Mouse (Mus musculus) midbrain, postnatal 0 days (tissue): ENCODE measurements at regions not wholly inside any gene's neighbourhood (a gene's known extent, or its start where the extent isn't known, plus 50 kb on each side); places are given as distances from the start of the nearest gene placed in this dataset.
"Not testable (repeated sequence)": the region's sequence is repeated elsewhere in the genome, so short reads cannot be mapped to it uniquely, and the experiment has no call there.

ENCODE experiments used
- ATAC-seq: fragments of 200-750 bp; cut with Nextera tagmentation; 2 replicates; pipeline ENCODE4 v1.8.0; 2017; ENCODE audit warnings: moderate number of reproducible peaks, mild to moderate bottlenecking, moderate TSS enrichment, moderate library complexity; ENCODE audit not compliant: low FRiP score
- DNase-seq: peaks from one replicate; pipeline ENCODE4 v3.0.0-alpha.2; 2015; ENCODE audit warnings: low spot score
- H3K27ac ChIP-seq: fragments of 300-500 bp; sonication (generic); 2 replicates; pipeline ENCODE4 v1.5.1; 2014; ENCODE audit warnings: low read depth, mild to moderate bottlenecking, low read length, mixed read lengths
- H3K27me3 ChIP-seq: fragments of 300-500 bp; sonication (generic); 2 replicates; pipeline ENCODE4 v1.6.1; 2014; ENCODE audit warnings: low read length, control low read depth, mixed read lengths; ENCODE audit not compliant: insufficient read depth
- H3K36me3 ChIP-seq: fragments of 300-500 bp; sonication (generic); 2 replicates; pipeline ENCODE4 v1.6.1; 2014; ENCODE audit warnings: low read length, control low read depth, mixed read lengths; ENCODE audit not compliant: insufficient read depth
- H3K4me1 ChIP-seq: fragments of 300-500 bp; sonication (generic); 2 replicates; pipeline ENCODE4 v1.6.1; 2014; ENCODE audit warnings: mild to moderate bottlenecking, control low read depth, antibody characterized with exemption, low read length, mixed read lengths; ENCODE audit not compliant: insufficient read depth
- H3K4me2 ChIP-seq: fragments of 300-500 bp; sonication (generic); 2 replicates; pipeline ENCODE4 v1.6.1; 2014; ENCODE audit warnings: low read depth, mild to moderate bottlenecking, low read length, mixed read lengths; ENCODE audit not compliant: poor library complexity, severe bottlenecking
- H3K4me3 ChIP-seq: fragments of 300-500 bp; sonication (generic); 2 replicates; pipeline ENCODE4 v1.5.1; 2014; ENCODE audit warnings: low read depth, mild to moderate bottlenecking, low read length, moderate library complexity
- H3K9ac ChIP-seq: fragments of 300-500 bp; sonication (generic); replicated peaks from 2 replicates; pipeline ENCODE4 v1.6.1; 2014; ENCODE audit warnings: mild to moderate bottlenecking, low read length, moderate library complexity, mixed read lengths; ENCODE audit not compliant: poor library complexity, severe bottlenecking
- H3K9me3 ChIP-seq: fragments of 300-500 bp; sonication (generic); 2 replicates; pipeline ENCODE4 v1.6.1; 2016; ENCODE audit warnings: low read length, control low read depth
- CTCF ChIP-seq: IDR thresholded peaks from 2 replicates; pipeline ENCODE4 v1.5.1; 2016; ENCODE audit warnings: antibody characterized with exemption, mild to moderate bottlenecking
- WGBS: fragments of 180-500 bp; shearing (Covaris S2); extraction: QIAGEN DNeasy Blood & Tissue Kit; methylation state at CpG from one replicate; pipeline ENCODE4 v1.1.7; 2014; 5-methylcytosine and 5-hydroxymethylcytosine counted together

DNA sequence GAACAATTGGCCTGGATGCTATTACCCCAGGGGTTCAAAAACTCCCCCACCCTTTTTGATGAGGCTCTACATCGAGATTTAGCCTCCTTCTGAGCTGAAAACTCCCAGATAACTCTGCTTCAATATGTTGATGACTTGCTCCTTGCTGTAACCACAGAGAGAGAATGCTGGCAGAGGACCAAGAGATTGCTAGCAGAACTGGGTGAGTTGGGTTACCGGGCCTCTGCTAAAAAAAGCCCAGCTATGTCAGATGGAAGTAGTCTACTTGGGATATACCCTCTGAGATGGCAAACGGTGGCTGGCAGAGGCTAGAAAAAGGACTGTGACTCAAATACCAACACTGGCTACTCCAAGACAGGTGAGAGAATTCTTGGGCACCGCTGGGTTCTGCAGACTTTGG, 63.9 kb upstream of the Gm906 start:
- H3K36me3 ChIP-seq, DNase-seq, H3K27ac ChIP-seq, H3K9ac ChIP-seq, H3K27me3 ChIP-seq, ATAC-seq, H3K4me2 ChIP-seq, H3K4me1 ChIP-seq, H3K9me3 ChIP-seq, H3K4me3 ChIP-seq: not testable (repeated sequence)
- 68% methylated on average over 4 of the region's 4 CpGs for WGBS

DNA sequence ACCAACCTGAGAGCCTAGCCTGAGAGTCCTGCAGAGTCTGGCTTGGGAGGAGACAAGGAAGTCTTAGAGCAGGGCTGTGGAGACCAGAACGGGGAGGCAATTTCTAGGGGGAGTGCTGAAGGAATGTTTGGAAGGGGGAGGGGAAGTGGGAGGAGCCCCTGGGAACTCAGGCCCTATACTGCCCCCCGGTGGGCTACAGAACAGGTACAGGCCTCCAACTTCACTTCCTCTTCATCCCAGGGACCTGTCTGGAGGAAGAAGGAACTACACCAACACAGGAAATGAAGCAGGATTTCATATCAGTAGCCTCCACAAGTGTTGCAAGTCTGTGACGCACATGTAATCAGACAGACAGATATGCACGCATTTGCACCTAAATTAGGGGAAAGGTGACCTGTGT, 72.4 kb upstream of the Gm906 start:
- no peak for TF ChIP-seq CTCF
- H3K27ac ChIP-seq: no peak overlapping the region
- no peaks in the 10 kb centered on the region for H3K9me3 ChIP-seq
- H3K4me2 ChIP-seq: no peak overlapping the region
- H3K4me3 ChIP-seq: no peak overlapping the region
- ATAC-seq: no peak
- no peaks in the 10 kb centered on the region for H3K36me3 ChIP-seq
- 60% methylated on average over 4 of the region's 4 CpGs for WGBS
- peak; percentile 3 for DNase-seq
- no peaks in the 10 kb centered on the region for H3K4me1 ChIP-seq
- no peaks in the 10 kb centered on the region for H3K27me3 ChIP-seq
- no peak overlapping the region for H3K9ac ChIP-seq

DNA sequence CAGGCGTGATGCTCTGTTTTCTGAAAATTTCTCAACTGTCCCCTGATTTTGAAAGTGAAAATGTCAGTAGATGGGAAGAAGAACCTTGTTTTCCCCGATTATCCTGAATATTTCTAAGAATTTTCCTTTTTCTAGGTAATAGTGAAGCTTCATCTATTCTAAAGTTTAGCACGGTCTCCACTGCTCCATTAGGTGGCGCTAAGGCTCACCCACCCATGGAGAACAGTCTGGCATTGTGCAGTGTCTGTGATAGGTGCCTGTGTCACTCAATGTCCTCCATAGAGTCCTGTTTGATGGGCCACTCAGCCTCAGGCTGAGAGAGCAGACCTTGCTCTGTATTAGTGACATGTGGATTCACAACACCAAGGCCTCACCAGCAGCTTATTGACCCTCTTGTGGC, 78.5 kb upstream of the Gm906 start:
- no peaks in the 10 kb centered on the region for H3K27me3 ChIP-seq
- H3K27ac ChIP-seq: no peak overlapping the region
- no peak overlapping the region for H3K9ac ChIP-seq
- no peak for ATAC-seq
- TF ChIP-seq CTCF: peak; percentile 14; the same call in 1 of the 2 replicates
- WGBS: 73% methylated on average over 4 of the region's 4 CpGs
- no peak for DNase-seq
- no peak overlapping the region for H3K4me3 ChIP-seq
- H3K9me3 ChIP-seq: no peaks in the 10 kb centered on the region
- H3K4me2 ChIP-seq: no peak overlapping the region
- no peaks in the 10 kb centered on the region for H3K4me1 ChIP-seq
- H3K36me3 ChIP-seq: no peaks in the 10 kb centered on the region

DNA sequence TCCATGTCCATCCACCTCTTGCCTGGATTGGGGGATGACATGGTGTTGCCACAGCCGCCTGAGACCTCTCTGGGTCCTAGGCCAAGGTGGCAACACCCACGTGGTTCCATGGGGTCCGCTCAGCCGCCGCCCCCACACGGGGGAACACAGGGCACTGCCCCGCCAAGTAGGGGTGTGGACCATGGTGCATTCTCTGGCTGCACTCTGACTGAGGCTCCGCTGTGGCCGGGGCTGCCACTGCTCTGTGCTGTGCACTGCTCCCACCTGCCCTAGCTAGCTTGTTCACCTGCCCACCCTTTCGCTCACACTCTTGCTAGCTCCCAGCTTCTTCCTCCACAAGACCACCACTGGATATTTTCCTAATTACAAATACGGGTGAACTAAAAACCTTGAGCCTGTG, 73.5 kb upstream of the Fbxw17 start:
- H3K27ac ChIP-seq: no peak overlapping the region
- H3K9me3 ChIP-seq: no peaks in the 10 kb centered on the region
- H3K27me3 ChIP-seq: no peaks in the 10 kb centered on the region
- H3K4me3 ChIP-seq: no peak overlapping the region
- H3K36me3 ChIP-seq: no peaks in the 10 kb centered on the region
- no peak for TF ChIP-seq CTCF
- no peak overlapping the region for H3K4me2 ChIP-seq
- no peaks in the 10 kb centered on the region for H3K4me1 ChIP-seq
- WGBS: 93% methylated on average over 11 of the region's 11 CpGs
- no peak overlapping the region for H3K9ac ChIP-seq
- DNase-seq (no peak), ATAC-seq (no peak)

DNA sequence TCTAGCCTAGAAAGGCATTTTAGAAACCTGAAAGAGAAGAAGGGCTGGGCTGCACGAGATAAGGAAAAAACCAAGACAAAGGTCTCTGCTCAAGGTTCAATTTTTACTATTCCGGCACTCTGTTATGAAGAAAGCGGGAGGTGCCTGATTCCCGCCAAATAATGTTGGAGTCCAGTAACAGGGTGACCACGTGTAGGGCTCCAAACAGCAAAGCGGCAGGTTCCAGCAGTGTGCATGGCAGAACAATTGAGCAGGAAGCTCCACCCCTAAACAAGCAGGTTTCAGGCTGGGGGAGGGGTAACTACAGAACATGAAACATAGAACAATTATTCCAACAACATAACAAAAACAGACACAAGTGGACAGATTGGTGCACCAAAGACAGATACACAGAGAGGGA, 65.7 kb upstream of the Fbxw17 start:
- Histone ChIP-seq H3K36me3 (no peaks in the 10 kb centered on the region), H3K27me3 (no peaks in the 10 kb centered on the region), H3K4me1 (no peaks in the 10 kb centered on the region), H3K4me2 (no peak overlapping the region), H3K4me3 (no peak overlapping the region), H3K9ac (no peak overlapping the region), H3K27ac (no peak overlapping the region), H3K9me3 (no peaks in the 10 kb centered on the region)
- ATAC-seq (no peak), DNase-seq (no peak)
- 83% methylated on average over 6 of the region's 6 CpGs for WGBS
- TF ChIP-seq CTCF: no peak

DNA sequence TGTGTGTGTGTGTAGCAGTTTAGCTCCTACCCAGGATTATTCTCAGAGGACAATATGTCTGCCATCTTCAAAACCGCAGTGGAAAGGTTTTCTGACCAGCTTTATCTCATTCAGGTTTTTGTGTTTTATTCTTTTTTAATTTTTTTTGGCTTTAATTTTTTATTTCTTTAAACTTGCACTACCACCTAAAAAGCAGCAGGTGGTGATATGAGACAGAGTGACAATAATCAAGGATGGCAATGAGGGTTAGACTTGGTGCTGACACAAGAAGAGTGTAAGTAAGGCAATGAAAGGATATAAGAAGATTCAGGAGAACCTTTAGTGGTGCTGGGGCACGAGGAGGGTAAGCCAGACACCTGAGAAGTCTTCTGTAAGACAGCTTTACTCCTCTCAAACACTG, 62.4 kb upstream of the Fbxw17 start:
- Histone ChIP-seq H3K4me2 (no peak overlapping the region), H3K4me3 (no peak overlapping the region), H3K27me3 (no peaks in the 10 kb centered on the region), H3K36me3 (no peaks in the 10 kb centered on the region), H3K9ac (no peak overlapping the region), H3K4me1 (no peaks in the 10 kb centered on the region), H3K9me3 (no peaks in the 10 kb centered on the region), H3K27ac (no peak overlapping the region)
- no peak for ATAC-seq
- TF ChIP-seq CTCF: peak; percentile 58
- DNase-seq: peak; percentile 4
- 75% methylated on average over 2 of the region's 2 CpGs for WGBS

DNA sequence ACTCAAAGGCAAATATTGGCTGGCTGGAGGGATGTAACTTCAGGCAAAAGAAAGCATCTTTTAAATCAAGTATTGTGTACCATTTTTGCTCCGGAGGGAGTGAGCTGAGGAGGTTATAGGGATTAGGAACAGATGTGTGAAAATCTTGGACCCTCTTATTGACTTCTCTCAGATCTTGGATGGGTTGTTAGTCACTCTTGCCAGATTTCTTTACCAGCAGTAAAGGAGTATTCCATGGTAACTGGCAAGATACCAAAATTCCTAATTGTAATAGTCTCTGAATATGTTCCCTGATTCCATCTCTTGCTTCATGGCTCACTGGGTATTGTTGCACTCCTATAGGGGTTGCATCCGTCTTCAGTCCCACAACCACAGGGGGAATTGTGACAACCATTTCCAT, 58.1 kb upstream of the Fbxw17 start:
- Histone ChIP-seq H3K9ac (no peak overlapping the region), H3K36me3 (no peaks in the 10 kb centered on the region), H3K4me3 (no peak overlapping the region), H3K27ac (no peak overlapping the region), H3K9me3 (no peaks in the 10 kb centered on the region), H3K27me3 (no peaks in the 10 kb centered on the region), H3K4me2 (no peak overlapping the region), H3K4me1 (no peaks in the 10 kb centered on the region)
- no peak for TF ChIP-seq CTCF
- DNase-seq (no peak), ATAC-seq (no peak)
- 68% methylated on average over 2 of the region's 2 CpGs for WGBS
